Mouse (Mus musculus): ENCODE results near the gene Gse1. TPM values are rescaled to one million over a fixed set of nuclear protein-coding genes. Genes with fewer than 3 reads are reported as not detected.

The Gse1 gene
- total and polyA plus RNA-seq, 3 experiments: 23.6 to 128 (median 66.9) TPM

GRCm38 (mm10) chr8:120437666-120438395 lies 209.6 kb downstream of the Gse1 start:
- Histone ChIP-seq H3K4me3 (ENCODE audit: control insufficient read depth in 1 of 2, insufficient read depth in 1 of 2, low read depth in 2 of 2, low read length in 2 of 2) (no peak overlapping the region), H3K9ac (ENCODE audit: control insufficient read depth, low read depth, low read length, poor library complexity, severe bottlenecking) (no peak overlapping the region), H3K79me2 (ENCODE audit: control insufficient read depth, insufficient read depth, low read length, poor library complexity) (no peaks in the 10 kb centered on the region), H3K36me3 (ENCODE audit: control insufficient read depth in 1 of 2, insufficient read depth in 2 of 2, low read length in 2 of 2) (no peaks in the 10 kb centered on the region), H3K9me3 (replicated peaks; ENCODE audit: insufficient read depth, low read length) (no peaks in the 10 kb centered on the region), H3K27ac (ENCODE audit: control insufficient read depth, low read depth, low read length) (no peak overlapping the region), H3K27me3 (ENCODE audit: control insufficient read depth in 1 of 2, insufficient read depth in 2 of 2, low read length in 2 of 2) (no peaks in the 10 kb centered on the region), H3K4me1 (ENCODE audit: control insufficient read depth in 1 of 2, insufficient read depth in 2 of 2, low read length in 2 of 2) (no peaks in the 10 kb centered on the region)
- DNase-seq (ENCODE audit: low read depth, low spot score): no peak
- no peak for TF ChIP-seq ZNF384 (IDR thresholded peaks at IDR 0.05; ENCODE audit: low read depth, low read length)
- no peak for TF ChIP-seq POLR2A (IDR thresholded peaks at IDR 0.05; ENCODE audit: control insufficient read depth in 1 of 2, insufficient read depth in 1 of 2, low read depth in 1 of 2, low read length in 2 of 2, poor library complexity in 1 of 2)
- TF ChIP-seq NELFE (IDR thresholded peaks at IDR 0.05; ENCODE audit: low read depth, low read length): no peak
- TF ChIP-seq NRF1 (IDR thresholded peaks at IDR 0.05; ENCODE audit: insufficient read depth, low read depth, low read length, poor library complexity, severe bottlenecking): no peak
- no peak for TF ChIP-seq MYC (IDR thresholded peaks at IDR 0.05; ENCODE audit: low read depth, low read length)
- TF ChIP-seq USF1 (IDR thresholded peaks at IDR 0.05; ENCODE audit: low read depth, low read length): no peak
- no peak for TF ChIP-seq CTCF (IDR thresholded peaks at IDR 0.05 in 2 of 3, conservative IDR thresholded peaks at IDR 0.05 in 1 of 3; ENCODE audit: control insufficient read depth in 1 of 3, insufficient read depth in 1 of 3, low read depth in 2 of 3, low read length in 3 of 3, poor library complexity in 1 of 3, severe bottlenecking in 1 of 3)
- TF ChIP-seq GATA1 (IDR thresholded peaks at IDR 0.05; ENCODE audit: low read depth, low read length): no peak
- no peak for TF ChIP-seq TAL1 (IDR thresholded peaks at IDR 0.05; ENCODE audit: low read length)
- no peak for TF ChIP-seq USF2 (IDR thresholded peaks at IDR 0.05; ENCODE audit: borderline replicate concordance in 1 of 2, insufficient read depth in 1 of 2, low read depth in 1 of 2, low read length in 2 of 2)
- TF ChIP-seq ZKSCAN1 (IDR thresholded peaks at IDR 0.05; ENCODE audit: low read depth, low read length): no peak
- TF ChIP-seq BHLHE40 (IDR thresholded peaks at IDR 0.05; ENCODE audit: borderline replicate concordance, low read depth, low read length): no peak
- no peak for TF ChIP-seq CHD1 (IDR thresholded peaks at IDR 0.05; ENCODE audit: low read depth, low read length)
- no peak for TF ChIP-seq GABPA (IDR thresholded peaks at IDR 0.05; ENCODE audit: low read depth, low read length)
- no peak for TF ChIP-seq CHD2 (IDR thresholded peaks at IDR 0.05; ENCODE audit: low read length)
- no peak for TF ChIP-seq MYB (IDR thresholded peaks at IDR 0.05; ENCODE audit: low read depth, low read length)
- TF ChIP-seq ETS1 (IDR thresholded peaks at IDR 0.05; ENCODE audit: low read depth, low read length): no peak
- TF ChIP-seq TCF12 (IDR thresholded peaks at IDR 0.05; ENCODE audit: low read depth, low read length): no peak

- TF ChIP-seq NRF1 (IDR thresholded peaks at IDR 0.05; ENCODE audit: insufficient read depth, low read depth, low read length, poor library complexity, severe bottlenecking) (no peak), USF1 (IDR thresholded peaks at IDR 0.05; ENCODE audit: low read depth, low read length) (no peak), ZKSCAN1 (IDR thresholded peaks at IDR 0.05; ENCODE audit: low read depth, low read length) (no peak), POLR2AphosphoS2 (IDR thresholded peaks at IDR 0.05; ENCODE audit: low read length) (no peak), HCFC1 (IDR thresholded peaks at IDR 0.05; ENCODE audit: low read depth, low read length) (no peak), MAX (IDR thresholded peaks at IDR 0.05; ENCODE audit: low read length) (no peak), MXI1 (IDR thresholded peaks at IDR 0.05; ENCODE audit: low read depth, low read length) (no peak), TAL1 (IDR thresholded peaks at IDR 0.05; ENCODE audit: low read length) (no peak), NELFE (IDR thresholded peaks at IDR 0.05; ENCODE audit: low read depth, low read length) (no peak), MEF2A (IDR thresholded peaks at IDR 0.05; ENCODE audit: extremely low read depth, insufficient replicate concordance, low read depth, low read length, poor library complexity, severe bottlenecking) (no peak), MAZ (IDR thresholded peaks at IDR 0.05; ENCODE audit: low read depth, low read length) (no peak), MAFK (IDR thresholded peaks at IDR 0.05; ENCODE audit: borderline replicate concordance, low read depth, low read length) (no peak), MYC (IDR thresholded peaks at IDR 0.05; ENCODE audit: low read depth, low read length) (no peak), EP300 (IDR thresholded peaks at IDR 0.05; ENCODE audit: low read depth in 1 of 2, low read length in 2 of 2) (no peak), E2F4 (IDR thresholded peaks at IDR 0.05; ENCODE audit: borderline replicate concordance, low read depth, low read length) (no peak), TCF12 (IDR thresholded peaks at IDR 0.05; ENCODE audit: low read depth, low read length) (no peak), RCOR1 (IDR thresholded peaks at IDR 0.05; ENCODE audit: low read depth, low read length) (no peak), SMC3 (IDR thresholded peaks at IDR 0.05; ENCODE audit: low read depth, low read length) (no peak)
- Histone ChIP-seq H3K9ac (ENCODE audit: control insufficient read depth, low read depth, low read length, poor library complexity, severe bottlenecking) (no peak overlapping the region), H3K36me3 (ENCODE audit: control insufficient read depth in 1 of 2, insufficient read depth in 2 of 2, low read length in 2 of 2) (no peaks in the 10 kb centered on the region), H3K79me2 (ENCODE audit: control insufficient read depth, insufficient read depth, low read length, poor library complexity) (no peaks in the 10 kb centered on the region), H3K27ac (ENCODE audit: control insufficient read depth, low read depth, low read length) (no peak overlapping the region), H3K4me1 (ENCODE audit: control insufficient read depth in 1 of 2, insufficient read depth in 2 of 2, low read length in 2 of 2) (no peaks in the 10 kb centered on the region), H3K9me3 (replicated peaks; ENCODE audit: insufficient read depth, low read length) (no peaks in the 10 kb centered on the region), H3K4me3 (ENCODE audit: control insufficient read depth in 1 of 2, insufficient read depth in 1 of 2, low read depth in 2 of 2, low read length in 2 of 2) (no peak overlapping the region), H3K27me3 (ENCODE audit: control insufficient read depth in 1 of 2, insufficient read depth in 2 of 2, low read length in 2 of 2) (no peaks in the 10 kb centered on the region)
- no peak for DNase-seq (ENCODE audit: low read depth, low spot score)
Measured at GRCm38 (mm10) chr8:120439309-120439708, 211.1 kb downstream of the Gse1 start.

All from MEL (cell line).